Mouse (Mus musculus) lung, postnatal 4 days (tissue): Measurements from ENCODE around the gene Vmn2r41.
"Not testable (repeated sequence)": the region's sequence is repeated elsewhere in the genome, so short reads cannot be mapped to it uniquely, and the experiment has no call there.

Source experiments
- DNase-seq, 2 experiments: peaks; one replicate each; pipeline ENCODE4 v3.0.0; 2021

Vmn2r41 gene

DNA sequence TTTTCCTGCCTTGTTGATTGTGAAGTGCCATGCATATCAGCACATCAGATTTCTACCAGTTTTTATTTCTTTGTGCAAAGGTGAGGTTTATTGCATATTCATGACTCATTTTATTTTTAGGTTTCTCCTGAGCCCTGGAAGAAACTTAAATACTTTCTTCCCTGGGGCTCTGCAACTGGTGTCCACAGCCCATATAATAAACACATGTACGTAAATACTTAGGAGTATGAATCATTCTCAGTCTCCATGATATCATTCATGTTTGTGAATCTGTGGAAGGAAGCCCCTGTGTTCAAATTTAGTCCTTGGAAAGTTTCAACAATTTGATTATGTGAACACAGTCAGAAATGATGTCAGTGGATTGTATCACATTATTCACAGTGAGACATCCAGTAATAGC lies at the start of gene Vmn2r41:
Gene Vmn2r41, minus strand, starts transcription at position 101 of the 400 bp plus-strand sequence.
- not testable (repeated sequence) for DNase-seq

- not testable (repeated sequence) for DNase-seq
These were observed 38.8 kb upstream of the Vmn2r41 start, which contains the start of gene Vmn2r42 for GRCm38 (mm10) chr7:8200220-8200619. TSS of gene Vmn2r42 (minus strand) at chr7:8200320.

GRCm38 (mm10) chr7:8092871-8093270 lies 68.6 kb downstream of the Vmn2r41 start:
- peak; percentile 37 to 45 for DNase-seq
